Mouse (Mus musculus) kidney, adult 2 months (tissue): ENCODE data around the gene Cxcl2.

Source experiments
- CTCF ChIP-seq: fragments of 200-500 bp; conservative IDR thresholded peaks from 2 replicates; pipeline ENCODE4 v1.5.1; 2011; ENCODE audit warnings: low read depth, mild to moderate bottlenecking, control low read depth, low read length, moderate library complexity, mixed read lengths; ENCODE audit not compliant: insufficient read depth, insufficient read length
- POLR2A ChIP-seq: fragments of 200-500 bp; IDR thresholded peaks from one replicate; pipeline ENCODE4 v1.6.1; 2011; ENCODE audit warnings: low read depth, low read length, control low read depth

DNA sequence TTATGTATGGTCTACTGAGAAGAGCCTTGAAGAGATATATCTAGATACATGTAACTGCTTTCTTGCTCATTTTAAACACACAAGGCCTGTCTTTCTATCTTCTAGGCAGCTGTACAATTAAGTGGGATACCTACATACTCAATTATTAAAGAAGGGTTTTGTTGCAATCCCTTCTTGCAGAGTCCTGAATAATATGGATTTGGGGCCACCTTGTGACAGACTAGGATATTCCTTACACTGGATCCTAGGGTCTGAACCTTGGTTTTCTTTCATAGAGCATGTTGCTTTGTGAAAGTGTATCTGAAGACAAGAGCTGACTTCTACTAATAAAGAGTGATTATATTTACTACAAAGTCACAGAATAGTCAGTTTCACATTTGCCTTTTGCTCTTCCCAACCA, 36.9 kb upstream of the Cxcl2 start:
- TF ChIP-seq CTCF (no peak), POLR2A (no peak)
